Mouse (Mus musculus) cortical plate, adult 2 months (tissue): ENCODE data around the gene C1qtnf6.

Source experiments
- CTCF ChIP-seq: fragments of 200-500 bp; IDR thresholded peaks from 2 replicates; pipeline ENCODE4 v1.5.1; 2011; ENCODE audit warnings: mild to moderate bottlenecking, control low read depth, low read length; ENCODE audit not compliant: insufficient read depth; ENCODE audit errors: extremely low read depth
- POLR2A ChIP-seq: fragments of 200-500 bp; IDR thresholded peaks from 2 replicates; pipeline ENCODE4 v1.6.1; 2011; ENCODE audit warnings: mild to moderate bottlenecking, low read length, control low read depth; ENCODE audit not compliant: insufficient read depth; ENCODE audit errors: extremely low read depth

GRCm38 (mm10) chr15:78564764-78565435 is 33.7 kb upstream of the C1qtnf6 start:
- no peak for TF ChIP-seq CTCF
- no peak for TF ChIP-seq POLR2A
